ENCODE assay signal across 7 mouse cellular contexts in genomic region chr17:28689586-28690283, GRCm38 (mm10). TPM values are rescaled to one million over a fixed set of nuclear protein-coding genes. Genes with fewer than 3 reads are reported as not detected.
DNase-seq lines count a peak whose midpoint lies in the region; ATAC-seq lines count a peak whose summit lies in the region.

Gene Slc26a8, minus strand, starts transcription at chr17:28690233.

- WGBS in forebrain, embryonic 11.5 days, result 10% methylated on average over 40 of the region's 40 CpGs
- 8% methylated on average over 40 of the region's 40 CpGs for WGBS in kidney, embryonic 15.5 days
- 10% methylated on average over 40 of the region's 40 CpGs for WGBS in midbrain, embryonic 13.5 days

- H3K9me3 ChIP-seq in forebrain, embryonic 11.5 days (ENCODE audit: control insufficient read depth, low read length), result no peaks in the 10 kb centered on the region
- no peaks in the 10 kb centered on the region for H3K9me3 ChIP-seq in kidney, embryonic 15.5 days (replicated peaks)
- no peaks in the 10 kb centered on the region for H3K9me3 ChIP-seq in midbrain, embryonic 13.5 days

- H3K9ac ChIP-seq in forebrain, embryonic 11.5 days (ENCODE audit: low read length), result peak within 1 kb of the TSS; percentile 66
- peak within 1 kb of the TSS; percentile 89 for H3K9ac ChIP-seq in kidney, embryonic 15.5 days
- peak within 1 kb of the TSS; percentile 91 for H3K9ac ChIP-seq in midbrain, embryonic 13.5 days (replicated peaks)

- peaks cover 12% of the 10 kb centered on the region; the same call in 1 of the 2 replicates for H3K4me1 ChIP-seq in forebrain, embryonic 11.5 days (replicated peaks; ENCODE audit: control insufficient read depth, insufficient read depth, low read length)
- H3K4me1 ChIP-seq in kidney, embryonic 15.5 days, result peaks cover 35% of the 10 kb centered on the region
- peaks cover 32% of the 10 kb centered on the region for H3K4me1 ChIP-seq in midbrain, embryonic 13.5 days (replicated peaks)

- DNase-seq in ovary, postnatal 36 days (ENCODE audit: low spot score), result peak; percentile 31
- DNase-seq in ovary, adult 18-20 months (ENCODE audit: low spot score), result no peak
- DNase-seq in c-Kit-positive CD71-positive TER-119-positive erythroid progenitor cells, embryonic 14.5 days (ENCODE audit: low spot score), result peak; percentile 34
- DNase-seq in forebrain, embryonic 11.5 days (ENCODE audit: low spot score), result peak; percentile 73
- DNase-seq in testis, postnatal 10 days (ENCODE audit: low spot score), result peak; percentile 59

- no peak for ATAC-seq in forebrain, embryonic 11.5 days (replicated peaks; ENCODE audit: low FRiP score)
- no peak for ATAC-seq in kidney, embryonic 15.5 days (replicated peaks; ENCODE audit: low FRiP score)
- no peak for ATAC-seq in midbrain, embryonic 13.5 days

- 0 out of 2 replicates have a peak within 1 kb of the TSS, but pooled peaks have one; percentile 19 for H3K27ac ChIP-seq in forebrain, embryonic 11.5 days (ENCODE audit: low read depth, low read length)
- H3K27ac ChIP-seq in kidney, embryonic 15.5 days, result peak within 1 kb of the TSS; percentile 97
- H3K27ac ChIP-seq in midbrain, embryonic 13.5 days, result peak within 1 kb of the TSS; percentile 97

- no peaks in the 10 kb centered on the region for H3K36me3 ChIP-seq in forebrain, embryonic 11.5 days (ENCODE audit: control insufficient read depth, insufficient read depth, low read length)
- no peaks in the 10 kb centered on the region; the same call in 1 of the 2 replicates for H3K36me3 ChIP-seq in kidney, embryonic 15.5 days
- no peaks in the 10 kb centered on the region for H3K36me3 ChIP-seq in midbrain, embryonic 13.5 days

- H3K4me2 ChIP-seq in forebrain, embryonic 11.5 days (ENCODE audit: low read depth, low read length, severe bottlenecking), result peak within 1 kb of the TSS; percentile 86
- H3K4me2 ChIP-seq in kidney, embryonic 15.5 days, result peak within 1 kb of the TSS; percentile 83
- peak within 1 kb of the TSS; percentile 80 for H3K4me2 ChIP-seq in midbrain, embryonic 13.5 days (replicated peaks)

- peaks cover 9% of the 10 kb centered on the region for H3K27me3 ChIP-seq in forebrain, embryonic 11.5 days (ENCODE audit: control insufficient read depth, insufficient read depth, low read length)
- peaks cover 7% of the 10 kb centered on the region; the same call in 1 of the 2 replicates for H3K27me3 ChIP-seq in kidney, embryonic 15.5 days
- peaks cover 16% of the 10 kb centered on the region for H3K27me3 ChIP-seq in midbrain, embryonic 13.5 days

- H3K4me3 ChIP-seq in forebrain, embryonic 11.5 days (ENCODE audit: low read depth, low read length), result peak within 1 kb of the TSS; percentile 97
- peak within 1 kb of the TSS; percentile 89 for H3K4me3 ChIP-seq in kidney, embryonic 15.5 days (replicated peaks)
- peak within 1 kb of the TSS; percentile 74 for H3K4me3 ChIP-seq in midbrain, embryonic 13.5 days (replicated peaks)

RNA-seq across cellular contexts. Expression of gene Slc26a8, which starts in this region (rescaled TPM):
- 0.49 and 1.0 TPM in 2 replicates for polyA plus RNA-seq in forebrain, embryonic 11.5 days (2014; fragmentation: Nextera tagmentation; extraction: Ambion mirVana)
- polyA plus RNA-seq in kidney, embryonic 15.5 days (2015; fragmentation: Nextera tagmentation; extraction: Ambion mirVana), result 0.75 and 0.85 TPM in 2 replicates
- polyA plus RNA-seq in midbrain, embryonic 13.5 days (2015; fragmentation: Nextera tagmentation; extraction: Ambion mirVana), result 1.0 and 1.3 TPM in 2 replicates

Comparison
In these comparisons a context has a peak if more than half of its experiments do, and no peak if none do; other contexts are left out.
1. H3K27ac ChIP-seq: peak in every context shown above with its lines; median percentile 97 in kidney, embryonic 15.5 days; 97 in midbrain, embryonic 13.5 days; 19 in forebrain, embryonic 11.5 days.